Mouse (Mus musculus) small intestine, adult 2 months (tissue): ENCODE results near the gene Tmcc2. TPM values are rescaled to one million over a fixed set of nuclear protein-coding genes. Genes with fewer than 3 reads are reported as not detected.

ENCODE experiments used
- H3K27ac ChIP-seq: fragments of 200-500 bp; 2 replicates; pipeline ENCODE4 v1.5.1; 2012; ENCODE audit warnings: low read depth, low read length, control low read depth, inconsistent platforms; ENCODE audit not compliant: insufficient read depth
- H3K27me3 ChIP-seq: fragments of 200-500 bp; 2 replicates; pipeline ENCODE4 v1.6.1; 2012; ENCODE audit warnings: mild to moderate bottlenecking, moderate library complexity, low read length, inconsistent platforms; ENCODE audit not compliant: control insufficient read depth, insufficient read depth
- H3K36me3 ChIP-seq: fragments of 200-500 bp; 2 replicates; pipeline ENCODE4 v1.6.1; 2012; ENCODE audit warnings: mild to moderate bottlenecking, low read length, control low read depth, inconsistent platforms; ENCODE audit not compliant: control insufficient read depth, insufficient read depth
- H3K4me1 ChIP-seq: fragments of 200-500 bp; 2 replicates; pipeline ENCODE4 v1.6.1; 2012; ENCODE audit warnings: low read length, inconsistent platforms, mixed read lengths; ENCODE audit not compliant: control insufficient read depth, insufficient read depth, insufficient read length
- H3K4me3 ChIP-seq: fragments of 200-500 bp; 2 replicates; pipeline ENCODE4 v1.5.1; 2012; ENCODE audit warnings: low read depth, mild to moderate bottlenecking, control low read depth, inconsistent platforms, low read length, moderate library complexity
- CTCF ChIP-seq: fragments of 200-500 bp; IDR thresholded peaks from 2 replicates; pipeline ENCODE4 v1.5.1; 2012; ENCODE audit warnings: low read depth, mild to moderate bottlenecking, control low read depth, inconsistent platforms, low read length, moderate library complexity, mixed read lengths; ENCODE audit not compliant: insufficient replicate concordance, insufficient read length; ENCODE audit errors: extremely low read depth
- POLR2A ChIP-seq: fragments of 200-500 bp; IDR thresholded peaks from 2 replicates; pipeline ENCODE4 v1.6.1; 2012; ENCODE audit warnings: low read depth, mild to moderate bottlenecking, control low read depth, inconsistent platforms, low read length, moderate library complexity
- WGBS: fragments of 180-500 bp; shearing (Covaris S2); methylation state at CpG from one replicate; pipeline ENCODE4 v1.1.7; 2018; 5-methylcytosine and 5-hydroxymethylcytosine counted together
- polyA plus RNA-seq: library from polyadenylated mRNA; depleted of rRNA; stranded (reverse); fragments of >200 nt; gene quantifications from 2 replicates; pipeline ENCODE4 v1.2.3, GENCODE M21; 2012

The Tmcc2 gene
- polyA plus RNA-seq, 1 experiment: 3.8 TPM

GRCm38 (mm10) chr1:132336921-132337320 is 54.2 kb downstream of the Tmcc2 start:
- no peak for TF ChIP-seq CTCF
- no peak for TF ChIP-seq POLR2A
- WGBS: 75% methylated on average over 6 of the region's 6 CpGs
- Histone ChIP-seq H3K36me3 (peaks cover 17% of the 10 kb centered on the region), H3K27ac (peak overlapping the region; percentile 11; the same call in 1 of the 2 replicates), H3K4me1 (peaks cover 33% of the 10 kb centered on the region), H3K27me3 (no peaks in the 10 kb centered on the region), H3K4me3 (no peak overlapping the region)

- Histone ChIP-seq H3K27ac (no peak overlapping the region; the same call in 1 of the 2 replicates), H3K4me1 (peaks cover 34% of the 10 kb centered on the region), H3K4me3 (no peak overlapping the region), H3K36me3 (peaks cover 32% of the 10 kb centered on the region), H3K27me3 (no peaks in the 10 kb centered on the region)
- WGBS: 79% methylated on average over 12 of the region's 12 CpGs
- TF ChIP-seq CTCF (no peak), POLR2A (no peak)
Measured at GRCm38 (mm10) chr1:132335378-132335965, 55.6 kb downstream of the Tmcc2 start.

GRCm38 (mm10) chr1:132334178-132334801 is 56.8 kb downstream of the Tmcc2 start:
- TF ChIP-seq POLR2A (no peak), CTCF (no peak)
- WGBS: 33% methylated on average over 6 of the region's 6 CpGs
- H3K27me3 ChIP-seq: no peaks in the 10 kb centered on the region
- H3K4me1 ChIP-seq: peaks cover 45% of the 10 kb centered on the region
- H3K27ac ChIP-seq: peak overlapping the region; percentile 58
- peaks cover 43% of the 10 kb centered on the region for H3K36me3 ChIP-seq
- no peak overlapping the region for H3K4me3 ChIP-seq

- peaks cover 45% of the 10 kb centered on the region for H3K4me1 ChIP-seq
- H3K4me3 ChIP-seq: no peak overlapping the region
- H3K36me3 ChIP-seq: peaks cover 45% of the 10 kb centered on the region
- TF ChIP-seq CTCF (no peak), POLR2A (no peak)
- H3K27ac ChIP-seq: peak overlapping the region; percentile 58
- H3K27me3 ChIP-seq: no peaks in the 10 kb centered on the region
- 0% methylated on average over 4 of the region's 4 CpGs for WGBS
Measured at GRCm38 (mm10) chr1:132333675-132334141, 57.4 kb downstream of the Tmcc2 start.

- TF ChIP-seq CTCF (no peak), POLR2A (no peak)
- Histone ChIP-seq H3K4me3 (no peak overlapping the region), H3K36me3 (peaks cover 46% of the 10 kb centered on the region), H3K27me3 (no peaks in the 10 kb centered on the region), H3K27ac (no peak overlapping the region), H3K4me1 (peaks cover 40% of the 10 kb centered on the region)
- 12% methylated on average over 2 of the region's 2 CpGs for WGBS
Measured at GRCm38 (mm10) chr1:132333201-132333600, 57.9 kb downstream of the Tmcc2 start.

- WGBS: 90% methylated on average over 17 of the region's 17 CpGs
Measured at GRCm38 (mm10) chr1:132331283-132331682, 59.8 kb downstream of the Tmcc2 start.

GRCm38 (mm10) chr1:132330397-132330796 is 60.7 kb downstream of the Tmcc2 start:
- Histone ChIP-seq H3K27ac (peak overlapping the region; percentile 64), H3K36me3 (peaks cover 74% of the 10 kb centered on the region), H3K27me3 (no peaks in the 10 kb centered on the region), H3K4me1 (peaks cover 56% of the 10 kb centered on the region), H3K4me3 (peak overlapping the region; percentile 2; the same call in 1 of the 2 replicates)
- WGBS: 51% methylated on average over 15 of the region's 15 CpGs
- TF ChIP-seq POLR2A (no peak), CTCF (no peak)

More at GRCm38 (mm10) chr1:132331283-132331682, 59.8 kb downstream of the Tmcc2 start:
- Histone ChIP-seq H3K27ac (no peak overlapping the region; the same call in 1 of the 2 replicates), H3K36me3 (peaks cover 65% of the 10 kb centered on the region), H3K27me3 (no peaks in the 10 kb centered on the region), H3K4me3 (no peak overlapping the region), H3K4me1 (peaks cover 58% of the 10 kb centered on the region)
- TF ChIP-seq POLR2A (no peak), CTCF (no peak)
